Mouse (Mus musculus) heart, postnatal 14 days (tissue): Measurements from ENCODE around the gene Exoc4. TPM values are rescaled to one million over a fixed set of nuclear protein-coding genes. Genes with fewer than 3 reads are reported as not detected.

ENCODE experiments used
- DNase-seq, 2 experiments: peaks; one replicate each; pipeline ENCODE4 v3.0.0; 2021 to 2022
- intact Hi-C: fragments of 180-260 bp; cut with DNase I; formaldehyde crosslinking; loops from one replicate; pipeline ENCODE4 v1.15.1; 2025
- total RNA-seq, 2 experiments: library from RNA; stranded (reverse); gene quantifications; 2 replicates each; pipeline ENCODE4 v1.2.3; 2021

Exoc4 gene
- total RNA-seq, 2 experiments from 2014 or later = 41.7 to 41.8 TPM

- intact Hi-C loops = no loop called here
- DNase-seq = no peak
Measured at GRCm38 (mm10) chr6:33910671-33911070, 661.8 kb downstream of the Exoc4 start.

GRCm38 (mm10) chr6:33913072-33913471 is 664.2 kb downstream of the Exoc4 start:
- no peak for DNase-seq
- intact Hi-C loops = no loop called here

- intact Hi-C loops = no loop called here
- DNase-seq = no peak
Measured at GRCm38 (mm10) chr6:33913486-33913885, 664.6 kb downstream of the Exoc4 start.

- no peak for DNase-seq
- intact Hi-C loops = no loop called here
Measured at GRCm38 (mm10) chr6:33913964-33914363, 665.1 kb downstream of the Exoc4 start.

- intact Hi-C loops = no loop called here
- DNase-seq = no peak
Measured at GRCm38 (mm10) chr6:33923571-33923970, 674.7 kb downstream of the Exoc4 start.

- intact Hi-C loops = no loop called here
- DNase-seq = no peak
Measured at GRCm38 (mm10) chr6:33924888-33925287, 676.0 kb downstream of the Exoc4 start.

- intact Hi-C loops = no loop called here
- DNase-seq = peak; percentile 81 to 87
Measured at GRCm38 (mm10) chr6:33929342-33930086, 680.6 kb downstream of the Exoc4 start.

GRCm38 (mm10) chr6:33930087-33930945 is 681.4 kb downstream of the Exoc4 start:
- intact Hi-C loops = no loop called here
- no peak for DNase-seq

GRCm38 (mm10) chr6:33937906-33938305 is 689.0 kb downstream of the Exoc4 start:
- no peak for DNase-seq
- intact Hi-C loops = no loop called here

- no peak for DNase-seq
- intact Hi-C loops = no loop called here
Measured at GRCm38 (mm10) chr6:33939169-33939568, 690.3 kb downstream of the Exoc4 start.

- intact Hi-C loops = no loop called here
- peak; percentile 4 to 55 for DNase-seq
Measured at GRCm38 (mm10) chr6:33946911-33947489, 698.1 kb downstream of the Exoc4 start.

GRCm38 (mm10) chr6:33950113-33950512 is 701.2 kb downstream of the Exoc4 start:
- intact Hi-C loops = no loop called here
- no peak for DNase-seq

- intact Hi-C loops = no loop called here
- DNase-seq = no peak
Measured at GRCm38 (mm10) chr6:33955469-33955868, 706.6 kb downstream of the Exoc4 start.

- DNase-seq = no peak
- intact Hi-C loops = no loop called here
Measured at GRCm38 (mm10) chr6:33958281-33958680, 709.4 kb downstream of the Exoc4 start.

GRCm38 (mm10) chr6:33960766-33961165 is 711.9 kb downstream of the Exoc4 start:
- intact Hi-C loops = no loop called here
- no peak for DNase-seq

GRCm38 (mm10) chr6:33963092-33963491 is 714.2 kb downstream of the Exoc4 start:
- intact Hi-C loops = no loop called here
- no peak for DNase-seq

GRCm38 (mm10) chr6:33965571-33965970 is 716.7 kb downstream of the Exoc4 start:
- DNase-seq = no peak
- intact Hi-C loops = no loop called here

- no peak for DNase-seq
- intact Hi-C loops = no loop called here
Measured at GRCm38 (mm10) chr6:33968746-33969145, 719.9 kb downstream of the Exoc4 start.

- intact Hi-C loops = no loop called here
- DNase-seq = no peak
Measured at GRCm38 (mm10) chr6:33972801-33973200, 723.9 kb downstream of the Exoc4 start.

GRCm38 (mm10) chr6:33976576-33976975 is 727.7 kb downstream of the Exoc4 start:
- intact Hi-C loops = no loop called here
- DNase-seq = no peak

- intact Hi-C loops = no loop called here
- DNase-seq = no peak
Measured at GRCm38 (mm10) chr6:33977448-33977847, 728.6 kb downstream of the Exoc4 start.
